Comparison of ENCODE assay signal across 10 mouse cellular contexts in genomic region chr1:134708274-134708673, GRCm38 (mm10).
DNase-seq lines count a peak whose midpoint lies in the region; ATAC-seq and TF ChIP-seq lines count a peak whose summit lies in the region.
"Had no signal": no experiment of that assay in that cellular context is flagged by ENCODE, and none has a peak within 500 bp of the region (broad histone marks: within the 10 kb centered on the region; RNA-seq: fewer than 3 reads in every experiment).

No protein-coding gene starts in this region.

- peak overlapping the region; percentile 87 for H3K4me2 ChIP-seq in CH12.LX (ENCODE audit: insufficient read depth, low read depth, poor library complexity, severe bottlenecking)
- H3K4me2 ChIP-seq in forebrain, embryonic 14.5 days (ENCODE audit: low read length), result peak overlapping the region; percentile 99
- peak overlapping the region; percentile 92 for H3K4me2 ChIP-seq in limb, embryonic 15.5 days

- intact Hi-C loops in heart, postnatal 36 days (cut with DNase I), result loop anchor here (5.0 kb wide), 1 partner anchor 71 kb away; no protein-coding TSS in a partner anchor

- TF ChIP-seq CTCF in CH12.LX (conservative IDR thresholded peaks at IDR 0.05 in 1 of 2, IDR thresholded peaks at IDR 0.05 in 1 of 2; ENCODE audit: low read depth in 2 of 2, low read length in 2 of 2), result no peak

- H3K4me1 ChIP-seq in heart, embryonic 10.5 days, result peaks cover 33% of the 10 kb centered on the region
- peaks cover 22 to 46% of the 10 kb centered on the region in 2 experiments for H3K4me1 ChIP-seq in CH12.LX (ENCODE audit: control insufficient read depth in 1 of 2, insufficient read depth in 2 of 2)
- peaks cover 8% of the 10 kb centered on the region for H3K4me1 ChIP-seq in forebrain, embryonic 14.5 days (ENCODE audit: control insufficient read depth, insufficient read depth, low read length)
- peaks cover 21% of the 10 kb centered on the region for H3K4me1 ChIP-seq in limb, embryonic 15.5 days

- no peaks in the 10 kb centered on the region for H3K9me3 ChIP-seq in heart, embryonic 10.5 days
- H3K9me3 ChIP-seq in CH12.LX (replicated peaks; ENCODE audit: low read length), result no peaks in the 10 kb centered on the region
- H3K9me3 ChIP-seq in forebrain, embryonic 14.5 days (replicated peaks; ENCODE audit: control insufficient read depth, low read length), result no peaks in the 10 kb centered on the region
- H3K9me3 ChIP-seq in limb, embryonic 15.5 days, result no peaks in the 10 kb centered on the region

- H3K4me3 ChIP-seq in heart, embryonic 10.5 days, result peak overlapping the region; percentile 65
- no peak overlapping the region for H3K4me3 ChIP-seq in CH12.LX (replicated peaks in 1 of 3; ENCODE audit: low read depth in 2 of 3, low read length in 2 of 3, poor library complexity in 1 of 3)
- H3K4me3 ChIP-seq in forebrain, embryonic 14.5 days (ENCODE audit: low read depth, low read length), result peak overlapping the region; percentile 52
- H3K4me3 ChIP-seq in limb, embryonic 15.5 days, result peak overlapping the region; percentile 46

- peaks cover 98% of the 10 kb centered on the region for H3K27me3 ChIP-seq in heart, embryonic 10.5 days (ENCODE audit: insufficient read depth, poor library complexity, severe bottlenecking)
- peaks cover 96% of the 10 kb centered on the region for H3K27me3 ChIP-seq in CH12.LX (replicated peaks)
- H3K27me3 ChIP-seq in forebrain, embryonic 14.5 days (replicated peaks; ENCODE audit: control insufficient read depth, insufficient read depth, low read length), result peaks cover 17% of the 10 kb centered on the region; the same call in 1 of the 2 replicates
- peaks cover 80% of the 10 kb centered on the region for H3K27me3 ChIP-seq in limb, embryonic 15.5 days

- no peak overlapping the region for H3K27ac ChIP-seq in heart, embryonic 10.5 days
- H3K27ac ChIP-seq in CH12.LX (ENCODE audit: insufficient read depth, low read depth), result no peak overlapping the region
- no peak overlapping the region for H3K27ac ChIP-seq in forebrain, embryonic 14.5 days (ENCODE audit: low read depth, low read length)
- no peak overlapping the region for H3K27ac ChIP-seq in limb, embryonic 15.5 days

- no peak for TF ChIP-seq EP300 in CH12.LX (IDR thresholded peaks at IDR 0.05; ENCODE audit: low read length)

- H3K79me2 ChIP-seq in CH12.LX (replicated peaks; ENCODE audit: control insufficient read depth, extremely low read depth, insufficient read depth, poor library complexity, severe bottlenecking), result no peaks in the 10 kb centered on the region

- dilution Hi-C loops in CH12.LX (cut with MboI; ENCODE audit: extremely low pct_ligation_motif_present, extremely low pct_unique_long_range_greater_than_20kb, low sequenced_read_pairs), result no loop called here

- ATAC-seq in forebrain, embryonic 14.5 days, result peak; percentile 2; the same call in 1 of the 2 replicates
- no peak for ATAC-seq in limb, embryonic 15.5 days (ENCODE audit: insufficient number of reproducible peaks, low FRiP score, low TSS enrichment, low read depth)
- no peak for ATAC-seq in erythroid progenitor cell, adult 5-6 weeks (replicated peaks; ENCODE audit: low FRiP score, poor library complexity, severe bottlenecking)
- no peak for ATAC-seq in activated CD4-positive, CD25-positive, alpha-beta regulatory T cell, adult 4 months

- TF ChIP-seq RAD21 in CH12.LX (IDR thresholded peaks at IDR 0.05; ENCODE audit: low read depth, low read length), result no peak

- no peaks in the 10 kb centered on the region for H3K36me3 ChIP-seq in heart, embryonic 10.5 days
- H3K36me3 ChIP-seq in CH12.LX (replicated peaks in 1 of 2; ENCODE audit: control insufficient read depth in 1 of 2, insufficient read depth in 1 of 2, low read length in 1 of 2), result no peaks in the 10 kb centered on the region
- no peaks in the 10 kb centered on the region for H3K36me3 ChIP-seq in forebrain, embryonic 14.5 days (ENCODE audit: control insufficient read depth, insufficient read depth, low read length)
- H3K36me3 ChIP-seq in limb, embryonic 15.5 days, result no peaks in the 10 kb centered on the region

- in situ Hi-C loops in CH12.LX (cut with MboI; ENCODE audit: low pct_ligation_motif_present, low pct_unique_long_range_greater_than_20kb, low sequenced_read_pairs), result no loop called here

- TF ChIP-seq POLR2A in CH12.LX (IDR thresholded peaks at IDR 0.05; ENCODE audit: low read depth, low read length), result no peak

- 14% methylated on average over 8 of the region's 8 CpGs for WGBS in heart, embryonic 10.5 days
- WGBS in forebrain, embryonic 14.5 days, result 7% methylated on average over 8 of the region's 8 CpGs
- 10% methylated on average over 8 of the region's 8 CpGs for WGBS in limb, embryonic 15.5 days

- no peak overlapping the region for H3K9ac ChIP-seq in CH12.LX (ENCODE audit: insufficient read depth, low read depth)
- H3K9ac ChIP-seq in forebrain, embryonic 14.5 days (ENCODE audit: low read length), result peak overlapping the region; percentile 67; the same call in 1 of the 2 replicates
- H3K9ac ChIP-seq in limb, embryonic 15.5 days, result no peak overlapping the region

- no peak for DNase-seq in heart, embryonic 10.5 days (ENCODE audit: low spot score)
- no peak for DNase-seq in heart, postnatal 36 days
- no peak for DNase-seq in CH12.LX (ENCODE audit: extremely low read depth)
- DNase-seq in forebrain, embryonic 14.5 days (ENCODE audit: low spot score), result no peak
- DNase-seq in layer of hippocampus, postnatal 36 days, result no peak
- DNase-seq: adrenal gland, adult 8-10 months; kidney, adult 2 months had no signal

TF ChIP-seq in CH12.LX, 34 proteins besides CTCF, POLR2A, EP300 and RAD21:
- TF ChIP-seq KAT2A (IDR thresholded peaks at IDR 0.05; ENCODE audit: insufficient replicate concordance, low read length), result no peak
- TF ChIP-seq ELF1 (IDR thresholded peaks at IDR 0.05; ENCODE audit: low read depth, low read length), result peak; percentile 11; the same call in 1 of the 2 replicates

Comparison
In these comparisons a context has a peak if more than half of its experiments do, and no peak if none do; other contexts are left out.
1. H3K4me3 ChIP-seq: peak in heart, embryonic 10.5 days (single experiment), forebrain, embryonic 14.5 days (single experiment) and limb, embryonic 15.5 days (single experiment); none in CH12.LX (0 of 3).
2. Peak in every context shown above with its lines, with median percentiles within 50 percentile points of each other: H3K4me2 ChIP-seq.